Mouse (Mus musculus): ENCODE results near the gene 2810006K23Rik. TPM values are rescaled to one million over a fixed set of nuclear protein-coding genes. Genes with fewer than 3 reads are reported as not detected.
A peak's percentile ranks its signal among the peaks of the same experiment; 100 is the strongest.
"Not testable (repeated sequence)": the region's sequence is repeated elsewhere in the genome, so short reads cannot be mapped to it uniquely, and the experiment has no call there.

Gene 2810006K23Rik
- polyA plus RNA-seq, 1 experiment, result 8.0 TPM

GRCm38 (mm10) chr5:124326829-124327228, 1.1 kb upstream of the 2810006K23Rik start:
- no peak overlapping the region; the same call in 1 of the 2 replicates for H3K27ac ChIP-seq (ENCODE audit: insufficient read depth, low read depth, low read length)
- H3K36me3 ChIP-seq (ENCODE audit: control insufficient read depth, insufficient read depth, low read length), result no peaks in the 10 kb centered on the region
- TF ChIP-seq POLR2A (IDR thresholded peaks at IDR 0.05; ENCODE audit: low read depth, low read length), result no peak
- no peak for TF ChIP-seq CTCF (conservative IDR thresholded peaks at IDR 0.05; ENCODE audit: insufficient read depth, insufficient read length, low read depth, low read length)
- H3K27me3 ChIP-seq (replicated peaks; ENCODE audit: control insufficient read depth, insufficient read depth, low read length), result no peaks in the 10 kb centered on the region
- peaks cover 9% of the 10 kb centered on the region; the same call in 1 of the 2 replicates for H3K4me1 ChIP-seq (ENCODE audit: control insufficient read depth, insufficient read depth, low read length)
- WGBS, result under 1% methylated on average over 8 of the region's 8 CpGs
- peak overlapping the region; percentile 74; the same call in 1 of the 2 replicates for H3K4me3 ChIP-seq (ENCODE audit: insufficient read depth, low read depth, low read length)
- DNase-seq, result no peak

- Histone ChIP-seq H3K4me1 (ENCODE audit: control insufficient read depth, insufficient read depth, low read length) (peaks cover 12% of the 10 kb centered on the region; the same call in 1 of the 2 replicates), H3K4me3 (ENCODE audit: insufficient read depth, low read depth, low read length) (no peak overlapping the region), H3K36me3 (ENCODE audit: control insufficient read depth, insufficient read depth, low read length) (no peaks in the 10 kb centered on the region), H3K27ac (ENCODE audit: insufficient read depth, low read depth, low read length) (no peak overlapping the region), H3K27me3 (replicated peaks; ENCODE audit: control insufficient read depth, insufficient read depth, low read length) (no peaks in the 10 kb centered on the region)
- TF ChIP-seq CTCF (conservative IDR thresholded peaks at IDR 0.05; ENCODE audit: insufficient read depth, insufficient read length, low read depth, low read length), result no peak
- TF ChIP-seq POLR2A (IDR thresholded peaks at IDR 0.05; ENCODE audit: low read depth, low read length), result no peak
- DNase-seq, result no peak
- WGBS, result 92% methylated on average over 6 of the region's 6 CpGs
These were observed 2.2 kb downstream of the 2810006K23Rik start for GRCm38 (mm10) chr5:124330086-124330485.

- H3K4me3 ChIP-seq (ENCODE audit: insufficient read depth, low read depth, low read length), result no peak overlapping the region
- peak; percentile 84 for DNase-seq
- WGBS, result 36% methylated on average over 6 of the region's 6 CpGs
- H3K4me1 ChIP-seq (ENCODE audit: control insufficient read depth, insufficient read depth, low read length), result 0 out of 2 replicates have a peak, but pooled peaks cover 2% of the 10 kb centered on the region
- H3K36me3 ChIP-seq (ENCODE audit: control insufficient read depth, insufficient read depth, low read length), result no peaks in the 10 kb centered on the region
- no peaks in the 10 kb centered on the region for H3K27me3 ChIP-seq (replicated peaks; ENCODE audit: control insufficient read depth, insufficient read depth, low read length)
- no peak overlapping the region for H3K27ac ChIP-seq (ENCODE audit: insufficient read depth, low read depth, low read length)
- TF ChIP-seq POLR2A (IDR thresholded peaks at IDR 0.05; ENCODE audit: low read depth, low read length) (no peak), CTCF (conservative IDR thresholded peaks at IDR 0.05; ENCODE audit: insufficient read depth, insufficient read length, low read depth, low read length) (no peak)
These were observed 6.5 kb downstream of the 2810006K23Rik start for GRCm38 (mm10) chr5:124334392-124334791.

GRCm38 (mm10) chr5:124337103-124337502, 9.2 kb downstream of the 2810006K23Rik start:
- H3K27ac ChIP-seq (ENCODE audit: insufficient read depth, low read depth, low read length), result no peak overlapping the region
- no peak for TF ChIP-seq CTCF (conservative IDR thresholded peaks at IDR 0.05; ENCODE audit: insufficient read depth, insufficient read length, low read depth, low read length)
- H3K4me3 ChIP-seq (ENCODE audit: insufficient read depth, low read depth, low read length), result no peak overlapping the region
- H3K4me1 ChIP-seq (ENCODE audit: control insufficient read depth, insufficient read depth, low read length), result 0 out of 2 replicates have a peak, but pooled peaks cover 2% of the 10 kb centered on the region
- DNase-seq, result no peak
- H3K27me3 ChIP-seq (replicated peaks; ENCODE audit: control insufficient read depth, insufficient read depth, low read length), result no peaks in the 10 kb centered on the region
- WGBS, result 84% methylated on average over 9 of the region's 9 CpGs
- no peaks in the 10 kb centered on the region for H3K36me3 ChIP-seq (ENCODE audit: control insufficient read depth, insufficient read depth, low read length)

- TF ChIP-seq POLR2A (IDR thresholded peaks at IDR 0.05; ENCODE audit: low read depth, low read length), result no peak
- TF ChIP-seq CTCF (conservative IDR thresholded peaks at IDR 0.05; ENCODE audit: insufficient read depth, insufficient read length, low read depth, low read length), result no peak
- 57% methylated on average over 9 of the region's 9 CpGs for WGBS
- peak; percentile 62 for DNase-seq
- no peaks in the 10 kb centered on the region for H3K36me3 ChIP-seq (ENCODE audit: control insufficient read depth, insufficient read depth, low read length)
- no peaks in the 10 kb centered on the region for H3K27me3 ChIP-seq (replicated peaks; ENCODE audit: control insufficient read depth, insufficient read depth, low read length)
- H3K4me1 ChIP-seq (ENCODE audit: control insufficient read depth, insufficient read depth, low read length), result 0 out of 2 replicates have a peak, but pooled peaks cover 2% of the 10 kb centered on the region
- no peak overlapping the region for H3K27ac ChIP-seq (ENCODE audit: insufficient read depth, low read depth, low read length)
- H3K4me3 ChIP-seq (ENCODE audit: insufficient read depth, low read depth, low read length), result no peak overlapping the region
These were observed 10.0 kb downstream of the 2810006K23Rik start for GRCm38 (mm10) chr5:124337909-124338308.

GRCm38 (mm10) chr5:124338791-124339190, 10.9 kb downstream of the 2810006K23Rik start:
- TF ChIP-seq POLR2A (IDR thresholded peaks at IDR 0.05; ENCODE audit: low read depth, low read length), result no peak
- no peak for TF ChIP-seq CTCF (conservative IDR thresholded peaks at IDR 0.05; ENCODE audit: insufficient read depth, insufficient read length, low read depth, low read length)
- H3K4me3 ChIP-seq (ENCODE audit: insufficient read depth, low read depth, low read length), result no peak overlapping the region
- no peaks in the 10 kb centered on the region for H3K4me1 ChIP-seq (ENCODE audit: control insufficient read depth, insufficient read depth, low read length)
- 94% methylated on average over 8 of the region's 8 CpGs for WGBS
- H3K27ac ChIP-seq (ENCODE audit: insufficient read depth, low read depth, low read length), result no peak overlapping the region
- H3K36me3 ChIP-seq (ENCODE audit: control insufficient read depth, insufficient read depth, low read length), result no peaks in the 10 kb centered on the region
- DNase-seq, result no peak
- H3K27me3 ChIP-seq (replicated peaks; ENCODE audit: control insufficient read depth, insufficient read depth, low read length), result no peaks in the 10 kb centered on the region

GRCm38 (mm10) chr5:124341753-124342339, 14.0 kb downstream of the 2810006K23Rik start:
- DNase-seq; H3K27me3 ChIP-seq (replicated peaks; ENCODE audit: control insufficient read depth, insufficient read depth, low read length); H3K27ac ChIP-seq (ENCODE audit: insufficient read depth, low read depth, low read length); H3K4me1 ChIP-seq (ENCODE audit: control insufficient read depth, insufficient read depth, low read length); H3K4me3 ChIP-seq (ENCODE audit: insufficient read depth, low read depth, low read length); H3K36me3 ChIP-seq (ENCODE audit: control insufficient read depth, insufficient read depth, low read length): not testable (repeated sequence)
- WGBS, result 67% methylated on average over 6 of the region's 6 CpGs
